Mouse (Mus musculus): ENCODE data around the gene Cox5a.

DNA sequence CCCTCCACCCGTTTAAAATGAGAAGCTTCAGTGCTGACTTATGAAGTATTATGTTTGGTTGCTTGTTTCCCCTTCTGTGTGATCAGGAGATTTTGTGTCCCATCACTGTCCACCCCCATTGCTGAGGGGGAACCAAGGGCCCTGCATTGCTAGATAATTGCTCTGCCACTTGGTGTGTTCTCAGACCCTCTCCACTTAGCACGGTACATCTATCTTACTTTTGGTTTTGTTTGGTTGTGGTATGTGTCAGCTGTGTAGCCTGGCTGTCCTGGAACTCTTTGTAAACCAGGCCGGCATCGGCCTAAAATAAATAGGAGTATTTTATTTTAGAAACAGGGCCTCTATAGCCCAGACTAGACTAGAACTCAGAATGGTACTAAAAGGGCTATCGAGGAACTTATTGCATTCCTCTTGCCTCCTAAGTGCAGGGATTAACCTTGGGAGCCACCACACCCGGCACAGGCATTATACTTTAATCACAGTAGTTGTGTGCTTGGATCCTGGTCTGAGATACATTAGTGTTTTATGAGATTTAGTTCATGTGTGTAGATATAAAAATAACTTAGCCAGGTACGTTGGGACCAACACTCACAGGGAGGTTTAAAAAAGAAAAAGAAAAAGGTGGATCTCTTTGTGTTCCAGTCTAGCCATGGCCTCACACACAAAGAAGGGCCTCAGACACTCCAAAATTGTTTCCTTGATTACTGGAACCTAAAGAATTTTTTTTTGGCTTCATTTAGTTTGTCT lies 1.2 kb downstream of the Cox5a start:
- TF ChIP-seq POLR2A (IDR thresholded peaks at IDR 0.05; ENCODE audit: low read depth, low read length), result no peak
- no peak for TF ChIP-seq CTCF (IDR thresholded peaks at IDR 0.05; ENCODE audit: borderline replicate concordance, insufficient read depth, low read length)
